Mouse (Mus musculus) intestine, embryonic 14.5 days (tissue): ENCODE data around the gene Pomgnt1. TPM values are rescaled to one million over a fixed set of nuclear protein-coding genes. Genes with fewer than 3 reads are reported as not detected.

Source experiments
- ATAC-seq: fragments of 200-750 bp; cut with Nextera tagmentation; replicated peaks from 2 replicates; pipeline ENCODE4 v1.8.0; 2017; ENCODE audit warnings: low read depth, moderate number of reproducible peaks, moderate TSS enrichment, moderate library complexity; ENCODE audit not compliant: low FRiP score, low TSS enrichment
- DNase-seq: peaks from one replicate; pipeline ENCODE4 v3.0.0-alpha.2; 2018; ENCODE audit warnings: low spot score
- H3K27ac ChIP-seq: fragments of 300-500 bp; sonication (generic); 2 replicates; pipeline ENCODE4 v1.5.1; 2014; ENCODE audit warnings: low read depth, mild to moderate bottlenecking, control low read depth
- H3K27me3 ChIP-seq: fragments of 300-500 bp; sonication (generic); replicated peaks from 2 replicates; pipeline ENCODE4 v1.6.1; 2014; ENCODE audit warnings: low read length, control low read depth; ENCODE audit not compliant: control insufficient read depth, insufficient read depth
- H3K36me3 ChIP-seq: fragments of 300-500 bp; sonication (generic); 2 replicates; pipeline ENCODE4 v1.6.1; 2014; ENCODE audit warnings: low read length, control low read depth; ENCODE audit not compliant: control insufficient read depth, insufficient read depth
- H3K4me1 ChIP-seq: fragments of 300-500 bp; sonication (generic); replicated peaks from 2 replicates; pipeline ENCODE4 v1.6.1; 2014; ENCODE audit warnings: low read length, control low read depth, mixed read lengths; ENCODE audit not compliant: control insufficient read depth, insufficient read depth
- H3K4me2 ChIP-seq: fragments of 300-500 bp; sonication (generic); 2 replicates; pipeline ENCODE4 v1.6.1; 2014; ENCODE audit warnings: low read length
- H3K4me3 ChIP-seq: fragments of 300-500 bp; sonication (generic); 2 replicates; pipeline ENCODE4 v1.5.1; 2014; ENCODE audit warnings: low read depth, low read length, control low read depth, mixed read lengths
- H3K9ac ChIP-seq: fragments of 300-500 bp; sonication (generic); 2 replicates; pipeline ENCODE4 v1.6.1; 2014; ENCODE audit warnings: mild to moderate bottlenecking, low read length
- H3K9me3 ChIP-seq: fragments of 300-500 bp; sonication (generic); 2 replicates; pipeline ENCODE4 v1.6.1; 2016; ENCODE audit warnings: low read length, control low read depth; ENCODE audit not compliant: control insufficient read depth
- WGBS: fragments of 180-500 bp; shearing (Covaris S2); extraction: QIAGEN DNeasy Blood & Tissue Kit; methylation state at CpG from one replicate; pipeline ENCODE4 v1.1.7; 2014; 5-methylcytosine and 5-hydroxymethylcytosine counted together
- polyA plus RNA-seq: library from polyadenylated mRNA; unstranded; fragments of >200 nt; fragmentation: Nextera tagmentation; extraction: Ambion mirVana; gene quantifications from 2 replicates; pipeline ENCODE4 v1.2.1, GENCODE M21; 2014

Gene Pomgnt1
- polyA plus RNA-seq, 1 experiment from 2014 or later, result 53.7 TPM

- Histone ChIP-seq H3K27me3 (no peaks in the 10 kb centered on the region), H3K4me1 (no peaks in the 10 kb centered on the region), H3K36me3 (peaks cover 93% of the 10 kb centered on the region), H3K9ac (no peak overlapping the region), H3K4me3 (no peak overlapping the region), H3K4me2 (no peak overlapping the region), H3K27ac (no peak overlapping the region), H3K9me3 (no peaks in the 10 kb centered on the region)
- no peak for DNase-seq
- ATAC-seq, result no peak
- WGBS, result 89% methylated on average over 23 of the region's 23 CpGs
These were observed 35.0 kb upstream of the Pomgnt1 start for GRCm38 (mm10) chr4:116088510-116089249.

DNA sequence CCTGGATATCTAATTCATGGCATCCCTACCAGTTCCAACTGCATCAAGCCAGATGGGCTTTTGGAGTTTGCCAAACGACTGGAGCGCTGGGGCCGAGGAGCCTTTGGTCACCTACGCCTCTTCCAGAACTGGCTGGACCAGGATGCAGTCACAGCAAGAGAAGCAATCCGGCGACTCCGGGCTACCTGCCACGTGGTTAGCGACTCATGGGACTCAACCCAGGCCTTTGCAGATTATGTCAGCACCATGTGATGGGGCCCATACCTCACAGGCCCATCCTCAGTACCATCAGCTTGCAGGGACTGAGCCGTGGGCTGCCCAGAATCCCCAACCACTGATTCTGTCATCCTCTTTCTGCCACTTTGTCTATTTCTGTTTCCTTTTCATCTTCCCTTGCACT lies 27.3 kb upstream of the Pomgnt1 start:
- no peaks in the 10 kb centered on the region for H3K27me3 ChIP-seq
- H3K36me3 ChIP-seq, result peaks cover 99% of the 10 kb centered on the region
- 93% methylated on average over 10 of the region's 10 CpGs for WGBS
- H3K9ac ChIP-seq, result no peak overlapping the region
- no peaks in the 10 kb centered on the region; the same call in 1 of the 2 replicates for H3K4me1 ChIP-seq
- ATAC-seq, result no peak
- no peak overlapping the region for H3K4me2 ChIP-seq
- no peak for DNase-seq
- no peak overlapping the region for H3K4me3 ChIP-seq
- no peak overlapping the region for H3K27ac ChIP-seq
- no peaks in the 10 kb centered on the region for H3K9me3 ChIP-seq

- no peak overlapping the region for H3K4me3 ChIP-seq
- no peaks in the 10 kb centered on the region for H3K27me3 ChIP-seq
- no peak overlapping the region for H3K9ac ChIP-seq
- ATAC-seq (no peak), DNase-seq (no peak)
- H3K9me3 ChIP-seq, result no peaks in the 10 kb centered on the region
- H3K4me1 ChIP-seq, result no peaks in the 10 kb centered on the region; the same call in 1 of the 2 replicates
- no peak overlapping the region for H3K27ac ChIP-seq
- H3K4me2 ChIP-seq, result no peak overlapping the region
- peaks cover 99% of the 10 kb centered on the region for H3K36me3 ChIP-seq
- 59% methylated on average over 8 of the region's 8 CpGs for WGBS
These were observed 26.4 kb upstream of the Pomgnt1 start for GRCm38 (mm10) chr4:116097211-116097610.

DNA sequence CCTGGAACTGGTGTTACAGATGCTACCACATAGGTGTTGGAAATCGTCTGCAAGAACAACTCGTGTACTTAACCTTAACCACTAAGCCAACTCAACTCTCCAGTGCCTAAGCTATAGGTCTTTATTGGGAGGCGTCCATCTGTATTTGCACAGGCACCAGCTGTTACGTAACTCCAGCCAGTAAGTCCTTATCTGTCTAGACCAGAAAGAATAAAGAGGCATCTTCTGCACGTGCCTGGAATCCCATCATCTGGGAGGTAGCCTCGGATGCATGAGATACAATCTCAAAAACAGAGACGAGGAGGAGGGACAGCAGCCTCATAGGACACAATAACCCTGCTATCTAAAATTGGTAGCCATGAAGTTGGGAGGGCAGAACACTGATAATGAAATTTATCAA lies 22.7 kb upstream of the Pomgnt1 start:
- no peak overlapping the region for H3K4me2 ChIP-seq
- no peak overlapping the region for H3K27ac ChIP-seq
- H3K4me3 ChIP-seq, result no peak overlapping the region
- H3K27me3 ChIP-seq, result no peaks in the 10 kb centered on the region
- ATAC-seq (no peak), DNase-seq (no peak)
- 84% methylated on average over 7 of the region's 7 CpGs for WGBS
- no peaks in the 10 kb centered on the region for H3K9me3 ChIP-seq
- H3K9ac ChIP-seq, result no peak overlapping the region
- peaks cover 76% of the 10 kb centered on the region for H3K36me3 ChIP-seq
- H3K4me1 ChIP-seq, result no peaks in the 10 kb centered on the region; the same call in 1 of the 2 replicates

GRCm38 (mm10) chr4:116105278-116105677 lies 18.4 kb upstream of the Pomgnt1 start:
- no peaks in the 10 kb centered on the region for H3K9me3 ChIP-seq
- H3K4me2 ChIP-seq, result no peak overlapping the region
- H3K9ac ChIP-seq, result no peak overlapping the region
- ATAC-seq (no peak), DNase-seq (no peak)
- 94% methylated on average over 5 of the region's 5 CpGs for WGBS
- H3K4me1 ChIP-seq, result no peaks in the 10 kb centered on the region
- H3K36me3 ChIP-seq, result peaks cover 43% of the 10 kb centered on the region
- no peak overlapping the region for H3K4me3 ChIP-seq
- no peak overlapping the region for H3K27ac ChIP-seq
- no peaks in the 10 kb centered on the region for H3K27me3 ChIP-seq

GRCm38 (mm10) chr4:116110695-116111094 lies 12.9 kb upstream of the Pomgnt1 start:
- Histone ChIP-seq H3K27ac (no peak overlapping the region), H3K9me3 (no peaks in the 10 kb centered on the region), H3K4me2 (no peak overlapping the region), H3K4me3 (no peak overlapping the region), H3K9ac (no peak overlapping the region), H3K27me3 (no peaks in the 10 kb centered on the region), H3K4me1 (no peaks in the 10 kb centered on the region), H3K36me3 (peaks cover 10% of the 10 kb centered on the region; the same call in 1 of the 2 replicates)
- ATAC-seq (no peak), DNase-seq (no peak)
- 89% methylated on average over 6 of the region's 6 CpGs for WGBS

DNA sequence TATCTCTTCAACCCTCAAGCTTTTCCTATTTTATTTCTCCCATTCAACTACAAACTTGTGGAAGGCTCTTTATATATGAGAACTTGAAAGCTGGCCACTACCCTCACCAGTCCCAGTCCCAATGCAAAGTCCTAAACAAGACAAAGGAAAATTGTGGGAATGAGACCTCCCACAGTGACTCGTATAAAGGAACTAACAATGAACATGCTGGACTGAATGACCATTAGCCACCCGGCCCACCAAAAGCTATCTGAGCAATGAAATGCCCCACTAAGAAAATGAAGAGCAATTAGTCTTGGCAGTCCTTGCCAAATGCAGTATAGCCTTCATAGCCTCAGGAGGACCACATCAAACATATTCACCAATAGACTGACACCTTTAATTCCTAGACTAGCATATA lies 12.2 kb upstream of the Pomgnt1 start:
- no peak for ATAC-seq

DNA sequence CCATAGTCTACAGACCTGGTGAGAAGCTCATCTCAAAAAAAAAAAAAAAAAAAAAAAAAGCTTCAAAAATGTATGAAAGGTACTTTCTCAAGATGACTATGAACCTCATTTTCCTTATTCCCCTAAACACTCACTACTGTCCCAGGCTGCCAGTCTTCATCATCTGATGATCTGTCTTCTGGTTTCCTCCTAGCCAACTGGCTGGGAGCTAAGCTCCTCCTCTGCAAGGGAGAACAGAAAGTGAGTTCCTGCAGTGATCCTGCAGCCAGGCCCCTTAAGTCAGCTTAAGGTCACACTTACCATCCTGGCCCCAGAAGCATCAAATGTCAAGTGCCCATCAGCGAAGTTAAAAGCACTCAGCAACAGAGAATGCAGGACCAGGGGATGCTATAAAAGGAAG lies 878 bp upstream of the Pomgnt1 start:
- peak overlapping the region; percentile 53 for H3K4me3 ChIP-seq
- 3% methylated on average over 1 of the region's 1 CpGs for WGBS
- peaks cover 10% of the 10 kb centered on the region for H3K4me1 ChIP-seq
- peak overlapping the region; percentile 59 for H3K4me2 ChIP-seq
- H3K27ac ChIP-seq, result no peak overlapping the region
- H3K36me3 ChIP-seq, result 0 out of 2 replicates have a peak, but pooled peaks cover 9% of the 10 kb centered on the region
- no peaks in the 10 kb centered on the region for H3K27me3 ChIP-seq
- ATAC-seq (no peak), DNase-seq (no peak)
- no peaks in the 10 kb centered on the region for H3K9me3 ChIP-seq
- peak overlapping the region; percentile 46 for H3K9ac ChIP-seq

More for the DNA sequence above, 12.2 kb upstream of the Pomgnt1 start:
- Histone ChIP-seq H3K36me3 (peaks cover 10% of the 10 kb centered on the region; the same call in 1 of the 2 replicates), H3K9me3 (no peaks in the 10 kb centered on the region), H3K9ac (no peak overlapping the region), H3K4me2 (no peak overlapping the region), H3K27me3 (no peaks in the 10 kb centered on the region), H3K4me1 (no peaks in the 10 kb centered on the region), H3K4me3 (no peak overlapping the region), H3K27ac (no peak overlapping the region)
- DNase-seq, result no peak
- WGBS, result 81% methylated on average over 2 of the region's 2 CpGs

DNA sequence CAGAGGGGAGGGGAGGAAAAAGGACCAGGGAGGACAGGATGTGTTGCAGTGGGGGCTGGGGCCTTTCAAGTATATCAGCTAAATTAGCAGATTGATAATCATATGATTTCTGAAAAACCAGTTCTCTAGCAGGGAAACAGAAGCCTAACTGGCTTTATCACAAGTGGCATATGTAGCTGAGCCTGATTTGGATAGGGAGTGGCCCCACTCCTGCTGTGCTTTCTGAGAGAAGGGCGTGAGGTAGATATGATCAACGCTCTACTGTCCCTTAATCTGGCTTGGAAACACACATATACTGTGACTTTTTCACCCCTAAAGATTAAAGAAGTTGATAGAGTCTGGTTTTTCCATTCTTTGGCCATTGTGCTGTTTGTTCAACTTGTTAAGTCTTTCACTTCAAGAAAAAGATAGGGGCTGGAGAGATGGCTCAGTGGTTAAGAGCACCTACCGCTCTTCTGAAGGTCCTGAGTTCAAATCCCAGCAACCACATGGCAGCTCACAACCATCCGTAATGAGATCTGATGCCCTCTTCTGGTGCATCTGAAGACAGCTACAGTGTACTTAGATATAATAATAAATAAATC lies 2.3 kb downstream of the Pomgnt1 start:
- Histone ChIP-seq H3K4me3 (no peak overlapping the region), H3K27ac (no peak overlapping the region), H3K4me2 (no peak overlapping the region), H3K27me3 (no peaks in the 10 kb centered on the region), H3K9me3 (no peaks in the 10 kb centered on the region), H3K4me1 (peaks cover 10% of the 10 kb centered on the region), H3K9ac (no peak overlapping the region), H3K36me3 (no peaks in the 10 kb centered on the region)
- ATAC-seq (no peak), DNase-seq (no peak)
- 84% methylated on average over 4 of the region's 4 CpGs for WGBS
